Mouse (Mus musculus) brain, embryonic 18.5 days (tissue): ENCODE data around the gene Abr.
A peak's percentile ranks its signal among the peaks of the same experiment; 100 is the strongest.

Experiments used
- DNase-seq: peaks from one replicate; pipeline ENCODE4 v3.0.0-alpha.2; 2012; ENCODE audit warnings: low read depth, low spot score

The Abr gene

DNA sequence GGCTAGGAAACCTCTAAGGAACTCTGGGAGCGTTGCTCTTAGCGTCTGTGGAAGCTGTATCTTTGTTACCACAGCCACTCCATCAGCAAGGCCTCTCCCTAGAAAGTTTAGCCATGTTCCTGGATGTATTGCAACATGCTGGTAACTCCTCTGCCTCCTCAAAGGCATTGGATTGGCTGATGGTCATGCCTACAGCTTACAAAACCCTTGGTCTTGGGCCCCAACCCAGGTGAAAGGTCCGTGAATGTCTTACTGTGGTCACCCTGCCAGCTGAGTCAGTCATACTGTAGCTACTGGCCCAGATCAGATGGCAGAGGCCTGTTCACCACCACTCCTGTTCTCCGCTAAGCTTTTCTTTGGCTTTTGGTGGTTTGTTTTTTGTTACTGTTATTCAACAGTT is 207.1 kb downstream of the Abr start:
- DNase-seq, result no peak

DNA sequence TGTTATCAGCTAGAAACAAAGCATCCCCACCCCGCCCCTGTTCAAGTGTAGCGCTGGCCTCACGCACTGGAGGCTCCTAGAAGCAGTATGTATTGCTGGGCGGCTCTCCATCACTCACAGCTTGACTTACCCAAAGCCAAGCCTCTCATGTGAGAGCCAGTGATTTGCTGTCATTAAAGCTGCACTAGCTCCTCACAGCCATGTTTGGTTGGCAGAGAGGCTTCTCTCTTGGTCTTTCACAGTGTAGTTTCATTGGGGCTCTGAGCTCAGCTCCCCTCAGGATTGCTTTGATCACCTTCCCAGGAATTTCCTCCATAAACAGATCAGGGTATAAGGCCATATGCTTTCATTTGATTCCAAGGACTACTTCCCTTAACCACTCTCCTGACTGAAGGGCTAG is 208.9 kb downstream of the Abr start:
- DNase-seq, result no peak

DNA sequence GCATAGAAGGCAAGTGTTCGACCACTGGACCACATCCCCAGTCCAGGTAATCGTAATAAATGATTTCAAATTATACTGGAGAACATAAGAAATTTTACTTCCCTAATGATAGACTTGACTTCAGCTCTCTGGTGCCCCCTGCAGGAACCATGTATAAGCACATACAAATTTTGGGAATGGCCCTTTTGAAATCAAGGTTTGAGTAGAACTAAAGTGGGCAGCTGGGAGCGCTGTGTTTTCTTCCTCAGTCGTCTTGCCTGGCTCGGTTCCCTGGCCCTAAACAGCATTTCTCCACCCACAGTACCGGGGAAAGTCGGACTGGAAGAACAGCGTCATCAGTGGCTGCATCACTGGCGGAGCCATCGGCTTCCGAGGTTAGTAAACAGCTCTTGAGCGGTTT is 211.3 kb downstream of the Abr start:
- DNase-seq, result no peak

DNA sequence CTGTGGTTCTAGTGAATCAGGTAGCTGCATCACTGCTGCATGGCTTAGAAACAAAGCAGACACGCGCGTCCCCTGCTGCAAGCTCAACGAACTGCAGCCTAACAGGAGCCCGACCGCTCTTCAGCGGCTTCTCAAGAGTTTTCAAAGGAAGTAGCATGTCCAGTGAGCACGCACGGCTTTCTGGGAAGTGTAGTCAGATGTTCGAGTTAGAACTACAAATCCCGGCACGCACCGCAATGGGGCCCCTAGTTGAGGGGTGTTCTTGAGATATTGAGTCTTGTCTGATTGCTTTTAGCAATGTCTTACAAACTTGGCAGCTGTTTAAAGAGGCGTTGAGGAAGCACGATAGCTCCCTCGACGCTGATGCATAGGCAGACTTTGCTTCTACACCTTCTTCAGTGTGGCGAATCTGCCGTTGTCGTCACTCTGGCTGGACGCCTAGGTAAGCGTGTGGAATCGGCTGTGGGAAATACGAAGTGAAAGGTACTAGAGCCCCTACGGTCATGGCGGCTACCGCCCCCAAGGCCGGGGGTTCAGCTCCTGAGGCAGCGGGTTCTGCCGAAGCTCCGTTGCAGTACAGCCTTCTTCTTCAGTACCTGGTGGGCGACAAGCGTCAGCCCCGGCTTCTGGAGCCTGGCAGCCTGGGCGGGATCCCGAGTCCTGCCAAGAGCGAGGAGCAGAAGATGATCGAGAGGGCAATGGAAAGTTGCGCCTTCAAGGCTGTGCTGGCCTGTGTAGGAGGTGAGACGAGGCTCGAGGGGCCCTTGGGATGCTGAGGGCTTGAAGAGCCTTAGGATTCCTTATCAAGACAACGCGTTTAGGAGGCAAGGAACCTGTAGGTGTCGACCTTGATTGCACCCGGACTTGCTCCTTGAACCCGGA is 215.2 kb downstream of the Abr start, which contains the start of gene Timm22:
Timm22 (plus strand) TSS at position 251 of the 882 bp plus-strand sequence.
- DNase-seq, result peak; percentile 96

DNA sequence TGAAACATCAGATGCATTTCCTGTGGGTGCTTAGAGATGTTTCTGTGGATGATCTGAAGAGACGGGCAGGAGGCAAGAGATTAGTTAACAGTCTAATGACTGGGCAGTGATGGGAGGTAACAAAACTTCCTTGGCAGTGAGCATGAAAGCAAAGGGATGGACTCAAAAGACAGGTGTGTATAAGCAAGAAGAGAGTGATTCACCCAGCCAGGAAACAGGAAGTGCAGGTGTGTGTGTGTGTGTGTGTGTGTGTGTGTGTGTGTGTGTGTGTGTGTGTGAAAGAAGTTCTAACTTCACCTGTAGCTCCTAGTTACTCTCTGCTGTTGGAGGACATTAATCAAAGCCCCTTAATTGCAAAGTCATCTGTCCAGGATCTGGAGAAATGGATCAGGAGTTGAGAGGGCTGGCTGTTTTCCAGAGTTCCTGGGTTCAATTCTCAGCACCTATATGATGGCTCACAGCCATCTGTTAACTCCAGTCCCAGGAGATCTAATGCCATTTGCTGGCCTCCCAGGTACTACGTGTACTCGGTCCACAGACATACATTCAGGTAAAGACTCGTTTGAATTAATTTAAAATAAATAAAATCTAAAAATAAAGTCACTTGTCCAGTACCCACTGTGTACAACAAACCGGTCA is 216.4 kb downstream of the Abr start:
- DNase-seq, result no peak

DNA sequence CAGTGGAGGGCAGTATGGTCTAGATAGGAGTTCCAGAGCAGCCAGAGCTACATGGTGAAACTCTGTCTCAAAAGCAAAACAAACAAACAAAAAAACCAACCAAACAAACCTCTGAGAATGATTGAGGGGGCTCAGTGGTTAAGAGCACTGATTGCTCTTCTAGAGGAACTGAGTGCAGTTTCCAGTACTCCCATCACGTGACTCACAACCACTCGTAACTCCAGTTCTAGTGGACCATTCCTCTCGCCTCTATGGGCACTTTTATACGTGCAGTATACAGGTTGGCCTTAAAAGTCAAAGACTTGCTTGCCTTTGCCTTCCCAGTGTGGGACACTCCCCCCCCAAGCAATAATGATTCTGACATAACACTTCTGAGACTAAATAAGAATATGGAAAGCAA is 217.0 kb downstream of the Abr start:
- no peak for DNase-seq

DNA sequence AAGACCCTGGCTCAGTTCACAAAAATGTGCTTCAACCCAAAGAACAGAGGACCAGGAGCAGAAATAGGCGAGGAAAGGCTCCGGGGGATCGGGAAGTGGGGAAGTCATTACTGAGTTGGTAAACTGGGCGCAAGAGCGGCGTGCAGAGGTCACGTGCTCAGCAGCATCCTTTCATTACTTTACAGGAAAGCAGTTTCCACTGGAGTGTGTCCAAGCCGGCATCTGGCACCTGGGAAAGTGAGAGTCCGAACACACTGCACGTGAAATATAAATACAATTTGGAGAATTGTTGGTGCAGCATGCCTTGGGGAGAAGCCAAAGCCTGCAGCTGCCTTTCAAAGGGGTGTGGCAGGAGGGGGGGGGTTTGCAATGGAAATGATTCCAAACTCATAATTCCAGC is 220.7 kb downstream of the Abr start:
- no peak for DNase-seq

DNA sequence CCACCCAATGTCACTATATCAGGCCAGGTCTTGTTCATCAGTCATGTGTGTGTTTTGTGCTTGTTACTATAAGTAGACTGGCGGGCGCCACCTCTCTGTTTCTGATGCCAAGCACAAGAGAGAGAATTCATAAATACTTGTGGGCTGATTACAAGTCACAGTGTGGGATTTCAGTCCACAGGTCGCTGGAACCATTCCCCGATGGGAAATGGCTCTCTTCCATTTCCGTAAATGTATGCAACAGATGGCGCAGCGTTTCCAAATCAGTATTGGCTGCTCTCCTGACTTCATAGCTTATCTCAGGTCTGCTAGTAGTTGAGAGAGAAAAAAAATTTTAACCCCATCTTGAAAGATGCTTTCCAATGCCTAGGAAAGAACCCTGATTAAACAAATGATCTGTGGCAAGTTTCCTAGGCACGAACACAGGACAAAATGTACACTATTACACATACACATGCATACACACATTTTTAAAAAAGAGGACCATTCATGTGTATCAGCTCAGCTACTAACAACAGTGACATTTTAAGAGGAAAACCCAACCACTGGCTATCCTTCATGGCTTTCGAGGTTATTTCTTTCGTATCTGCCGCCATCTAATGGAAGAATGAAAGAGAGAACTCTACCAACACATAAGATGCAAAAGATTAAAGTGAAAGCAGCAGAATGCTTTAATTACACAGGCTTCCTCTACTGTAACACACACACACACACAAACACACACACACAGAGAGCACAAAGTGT is 222.4 kb downstream of the Abr start:
- no peak for DNase-seq

DNA sequence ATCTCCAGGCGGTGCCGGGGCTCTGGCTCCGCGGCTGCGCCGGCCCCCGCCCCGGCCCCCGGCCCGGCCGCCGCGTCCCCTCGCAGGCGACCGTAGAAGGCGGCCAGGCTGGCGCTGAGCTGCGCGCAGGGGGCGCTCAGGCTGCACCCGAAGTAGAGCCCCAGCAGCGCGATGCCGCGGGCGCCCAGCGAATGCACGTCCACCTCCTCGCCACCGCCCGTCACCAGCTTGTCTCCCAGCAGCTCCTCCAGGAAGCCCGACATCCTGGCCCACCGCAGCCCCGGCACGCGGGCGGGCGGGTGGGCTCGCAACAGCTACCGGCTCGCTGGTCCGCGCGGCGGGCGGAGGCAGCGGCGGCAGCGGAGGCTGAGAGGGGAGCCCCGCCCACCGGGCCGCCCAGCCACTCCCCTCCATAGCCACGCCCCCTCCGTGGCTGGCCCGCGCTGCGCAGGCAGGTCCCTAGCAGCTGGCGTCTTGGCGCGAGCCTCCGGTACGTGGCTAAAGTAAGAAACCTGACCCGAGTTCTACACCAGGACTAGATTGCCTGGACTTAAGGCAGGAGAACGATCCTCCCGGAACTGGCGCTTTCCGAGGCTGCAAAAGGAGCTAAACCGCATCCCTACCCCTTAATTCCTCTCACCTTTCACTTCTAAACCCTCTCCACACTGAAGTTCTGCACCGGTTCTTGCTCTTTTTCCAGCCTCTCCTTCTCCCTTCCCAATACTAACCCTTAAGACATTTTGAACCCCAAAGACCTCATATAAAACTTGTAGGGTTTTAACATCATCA is 223.1 kb downstream of the Abr start, which contains the start of gene Nxn:
Nxn (minus strand) TSS at position 343 of the 789 bp plus-strand sequence.
- no peak for DNase-seq

DNA sequence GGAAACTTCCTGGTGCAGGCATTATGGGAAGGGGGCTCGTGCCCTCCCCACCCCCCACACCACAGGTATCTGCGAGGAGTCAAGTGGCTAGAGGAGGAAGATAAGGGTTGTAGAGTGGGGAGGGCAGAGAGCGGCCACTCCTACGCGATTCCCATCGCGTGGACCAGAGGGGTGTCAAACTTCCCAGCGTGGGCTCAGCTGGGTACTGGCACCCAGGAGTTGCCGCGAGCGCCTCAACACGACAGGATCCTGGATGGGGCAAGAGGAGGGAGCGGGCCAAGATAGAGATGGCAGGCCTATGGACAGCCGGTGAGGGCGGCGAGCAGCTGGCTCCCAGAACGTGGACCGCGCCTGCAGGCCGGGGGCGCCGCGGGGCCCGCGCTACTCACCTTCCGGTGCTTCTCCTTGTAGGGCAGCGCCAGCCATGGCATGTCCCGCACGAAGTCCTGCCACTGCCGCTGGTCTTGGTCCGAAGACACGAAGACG is 223.8 kb downstream of the Abr start:
- no peak for DNase-seq

DNA sequence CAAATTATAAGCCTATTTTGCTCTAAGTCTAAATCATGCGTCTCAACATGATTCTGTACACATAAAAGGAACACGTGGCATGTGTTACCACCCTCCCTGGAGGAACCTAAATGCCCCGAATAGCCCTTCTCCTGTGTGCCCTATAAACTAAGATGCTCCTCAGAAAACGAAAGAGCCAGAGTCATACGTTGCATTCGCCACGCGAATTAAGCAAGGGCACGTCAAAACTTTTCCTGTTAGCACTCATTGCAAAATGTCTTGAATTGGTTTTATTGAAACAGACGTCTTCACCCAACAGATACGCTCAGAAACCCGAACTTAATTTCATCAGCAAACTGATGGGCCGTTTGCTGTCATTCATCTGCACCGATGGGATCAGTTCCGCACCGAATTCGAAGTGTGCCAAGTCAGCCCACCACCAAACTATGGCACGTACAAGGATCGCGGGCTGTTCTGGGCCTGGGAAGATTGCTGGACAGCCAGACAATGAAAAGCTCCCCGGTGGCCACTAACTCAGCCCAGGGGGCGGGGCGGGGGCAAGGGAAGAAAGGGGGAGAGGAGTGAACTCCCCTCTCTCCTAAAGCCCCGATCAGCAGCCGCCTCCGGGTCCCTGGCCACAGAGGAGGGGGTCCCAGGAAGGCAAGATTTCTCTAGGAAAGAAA is 224.3 kb downstream of the Abr start:
- no peak for DNase-seq

DNA sequence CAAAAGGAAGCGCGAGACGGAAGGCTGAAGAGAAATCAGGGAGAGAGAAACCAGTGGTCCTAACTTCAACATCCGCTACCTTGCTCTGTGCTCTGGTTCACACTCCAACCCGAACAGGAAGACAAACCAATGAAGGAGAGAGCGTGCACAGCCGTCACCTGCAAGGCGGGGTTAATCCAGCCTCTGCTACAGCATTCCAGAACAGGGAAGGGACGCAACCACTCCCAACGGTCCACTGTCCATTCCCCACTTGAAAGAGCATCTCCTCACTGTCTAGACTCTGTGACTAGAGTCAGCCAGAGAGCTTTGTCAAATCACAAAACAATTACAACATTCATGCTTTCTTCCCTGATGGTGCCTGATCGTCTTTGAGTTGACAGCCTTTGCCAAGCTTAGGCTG is 229.1 kb downstream of the Abr start:
- DNase-seq, result no peak

DNA sequence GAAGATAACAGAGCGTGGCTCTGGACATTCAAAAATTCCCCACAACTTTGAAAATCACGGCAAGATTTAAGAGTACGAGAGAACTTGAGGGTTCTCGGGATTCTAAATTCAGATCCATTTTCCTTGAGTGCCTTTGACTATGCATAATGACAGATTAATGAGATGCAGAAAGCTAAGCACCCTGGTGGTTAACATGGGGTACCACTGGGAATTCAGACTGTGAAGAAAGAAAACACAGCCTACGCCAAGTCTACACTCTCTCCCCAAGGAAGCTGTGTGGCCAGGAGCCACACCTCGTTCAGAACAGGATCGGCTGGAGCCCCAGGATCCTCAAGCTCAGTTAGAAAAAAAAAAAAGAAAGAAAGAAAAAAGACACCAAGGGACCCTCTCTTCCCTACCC is 229.6 kb downstream of the Abr start:
- DNase-seq, result no peak

DNA sequence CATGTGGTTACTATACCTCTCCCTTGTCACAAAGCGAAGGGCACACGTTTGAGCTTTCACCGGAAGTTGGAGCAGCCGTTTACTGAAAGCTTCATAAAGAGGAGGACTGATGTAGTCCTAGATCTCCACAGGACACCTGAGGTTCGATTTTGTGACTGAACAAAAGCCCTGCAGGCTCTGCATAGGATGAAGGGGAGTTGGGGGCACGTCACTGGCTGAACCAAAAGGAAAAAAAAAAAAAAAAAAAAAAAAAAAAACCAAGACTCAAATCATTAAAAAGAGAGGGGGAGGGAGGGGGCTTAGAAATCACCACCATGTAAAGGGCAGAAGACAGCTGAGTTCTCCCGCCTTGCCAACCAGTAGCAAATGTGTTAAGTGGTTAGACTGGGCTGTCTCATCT is 233.4 kb downstream of the Abr start:
- DNase-seq, result no peak

DNA sequence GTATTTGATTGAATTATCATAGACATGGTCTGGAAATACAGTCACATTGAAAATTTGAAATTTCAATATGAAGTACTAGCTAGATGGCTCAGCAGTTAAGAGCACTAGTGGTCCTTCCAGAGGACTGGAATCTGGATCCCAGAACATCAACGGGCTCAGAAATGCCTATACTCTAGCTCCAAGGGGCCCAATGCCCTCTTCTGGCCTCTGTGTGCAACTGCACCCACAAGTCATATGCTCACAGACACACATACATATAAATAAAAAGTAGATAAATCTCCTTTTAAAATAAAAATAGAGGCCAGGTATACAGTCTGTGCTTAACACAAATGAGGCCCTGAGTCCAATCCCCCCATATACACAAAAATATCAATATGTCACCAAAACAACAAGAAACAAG is 235.0 kb downstream of the Abr start:
- no peak for DNase-seq

DNA sequence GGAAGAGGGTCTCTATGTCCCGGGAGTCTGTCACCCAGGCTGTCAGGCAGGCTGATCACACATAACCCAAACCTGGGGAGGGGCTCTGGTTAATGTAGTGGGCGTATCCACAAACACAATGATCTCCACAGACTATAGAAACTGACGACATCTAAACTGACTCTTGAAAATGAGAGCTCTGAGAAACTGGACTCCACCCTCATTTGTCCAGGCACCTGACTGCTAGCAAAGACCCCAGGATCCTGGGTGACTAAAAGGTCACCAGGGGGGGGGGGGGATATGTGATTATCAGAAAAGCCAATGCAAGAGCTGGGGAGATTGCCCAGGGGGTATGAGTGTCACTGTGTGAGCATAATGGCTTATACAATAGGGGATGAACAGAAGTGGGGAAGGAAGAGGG is 236.4 kb downstream of the Abr start:
- DNase-seq, result no peak

DNA sequence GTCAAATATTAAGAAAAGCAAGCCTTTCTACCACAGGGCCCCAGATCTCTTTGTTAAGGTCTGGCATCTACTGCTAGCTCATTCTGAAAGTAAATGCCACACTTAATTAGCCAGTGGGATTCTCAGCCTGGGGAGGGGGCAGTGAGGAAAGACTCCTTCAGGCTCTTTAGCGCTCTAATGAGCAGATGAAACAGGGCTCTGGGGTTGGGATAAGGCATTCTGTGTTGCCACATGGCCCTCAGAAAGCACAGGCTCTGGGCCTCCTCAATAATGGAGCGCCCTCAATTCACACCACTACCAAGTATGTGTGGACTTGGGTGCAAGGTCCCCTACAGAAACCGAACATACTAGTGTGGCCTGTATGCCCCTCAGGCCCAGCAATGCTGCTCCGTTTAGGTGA is 237.1 kb downstream of the Abr start:
- DNase-seq, result no peak

DNA sequence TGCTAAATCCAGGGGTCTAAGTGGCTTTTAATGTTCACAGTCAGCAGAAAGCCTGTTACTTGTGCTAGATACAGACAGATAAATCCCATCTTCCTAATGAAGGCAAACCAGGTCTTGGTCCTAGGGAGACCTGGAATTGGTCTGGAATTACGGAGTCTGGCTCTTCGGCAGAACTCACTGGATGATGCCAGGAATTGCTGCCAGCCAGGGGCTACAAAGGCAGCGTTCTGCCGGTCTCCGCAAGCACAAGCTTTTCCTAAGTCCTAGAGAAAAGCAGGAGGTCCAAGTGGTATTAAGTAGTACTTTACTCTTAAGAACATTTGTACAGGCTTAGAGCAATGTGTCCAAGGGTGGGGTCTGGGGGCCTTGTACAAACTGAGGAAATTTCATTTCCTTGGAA is 237.8 kb downstream of the Abr start:
- no peak for DNase-seq

DNA sequence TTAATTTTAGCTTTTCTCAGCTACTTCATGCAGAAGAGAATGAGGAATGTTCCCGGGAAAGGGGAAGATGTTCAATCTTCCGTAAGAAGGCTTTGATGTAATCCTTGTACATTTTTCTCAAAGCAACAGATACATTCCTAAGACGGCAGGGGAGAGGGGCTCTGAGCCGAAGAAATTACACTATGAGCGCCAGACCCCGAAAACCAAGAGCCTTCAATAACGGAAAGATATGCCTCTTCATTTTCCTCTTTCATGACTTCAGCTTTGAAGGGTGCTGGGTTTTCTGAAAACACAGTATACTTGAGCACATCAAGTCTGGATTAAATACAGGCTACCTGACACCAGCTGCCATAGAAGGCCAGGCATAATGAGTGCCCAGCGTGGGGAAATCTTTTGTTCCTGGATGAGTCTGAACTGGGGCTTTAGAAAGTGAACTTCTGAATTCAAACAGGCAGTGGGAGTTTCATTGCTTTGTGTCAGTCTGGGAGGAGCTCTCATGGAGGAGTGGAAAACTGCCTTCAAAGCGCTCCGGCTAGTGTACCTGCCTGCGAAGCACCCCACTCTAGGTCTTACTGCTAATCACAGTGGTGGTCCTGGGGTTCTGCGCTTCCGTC is 239.3 kb downstream of the Abr start:
- no peak for DNase-seq

DNA sequence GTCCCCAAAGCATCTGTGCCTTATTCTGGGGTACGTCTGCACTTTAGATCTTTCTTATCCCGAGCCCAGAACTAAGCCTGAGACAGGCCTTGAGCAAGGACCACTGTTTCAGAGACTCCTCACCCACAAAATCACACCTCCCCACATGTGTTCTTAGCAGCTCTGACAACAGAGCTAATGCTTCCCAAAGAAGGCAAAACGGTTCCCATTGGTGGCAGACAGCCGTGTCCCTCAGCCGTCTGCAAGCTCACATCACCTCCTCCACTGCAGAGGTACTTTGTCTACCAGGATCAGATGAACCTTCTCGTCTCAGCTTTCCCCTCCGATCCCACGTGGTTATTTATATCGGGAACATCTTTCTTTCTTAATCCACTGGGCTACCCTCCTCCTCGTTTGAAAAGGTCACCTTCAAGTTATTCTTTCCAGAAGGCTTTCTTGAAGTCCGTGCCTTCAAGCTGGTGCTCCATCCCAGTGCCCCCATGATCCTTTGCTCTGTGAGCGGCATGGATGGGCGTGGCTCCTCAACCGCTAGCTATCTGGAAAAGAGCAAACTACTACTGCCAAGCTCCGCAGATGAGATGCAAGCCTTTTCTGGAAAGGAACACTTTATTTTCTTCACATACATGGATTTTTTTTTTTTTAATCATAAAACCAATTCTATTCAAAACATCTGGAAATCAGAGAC is 240.8 kb downstream of the Abr start:
- no peak for DNase-seq
